Mouse (Mus musculus): Measurements from ENCODE around the gene Fam192a. TPM values are rescaled to one million over a fixed set of nuclear protein-coding genes. Genes with fewer than 3 reads are reported as not detected.

The Fam192a gene
- total and polyA plus RNA-seq, 3 experiments: 31.9 to 48.4 (median 37.2) TPM

GRCm38 (mm10) chr8:94571896-94572295, 29.9 kb downstream of the Fam192a start:
- peak; percentile 61 for DNase-seq

- no peak for DNase-seq
Measured at GRCm38 (mm10) chr8:94569419-94569818, 32.4 kb downstream of the Fam192a start.

DNA sequence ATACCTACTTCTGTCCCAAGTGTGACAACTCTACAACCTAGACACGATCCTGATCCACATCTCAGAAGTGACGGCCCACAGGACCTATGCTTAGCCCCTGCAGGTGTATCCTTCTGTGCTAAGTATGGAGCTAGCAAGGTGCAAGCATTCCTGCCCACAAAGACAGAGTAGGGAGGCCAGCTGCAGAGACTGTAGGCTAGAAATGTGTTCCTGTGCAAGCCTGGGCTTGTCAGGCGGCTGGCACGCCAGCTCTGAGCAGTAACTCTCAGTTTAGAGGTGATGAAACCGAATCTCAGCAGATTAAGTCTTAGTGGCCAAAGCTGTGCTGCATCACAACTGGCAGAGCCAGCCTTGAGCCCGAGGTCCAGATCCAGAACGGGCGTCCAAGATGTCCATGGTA, 33.7 kb downstream of the Fam192a start:
- no peak for DNase-seq

GRCm38 (mm10) chr8:94567159-94567849, 34.5 kb downstream of the Fam192a start:
- DNase-seq: no peak

- DNase-seq: no peak
Measured at GRCm38 (mm10) chr8:94566446-94567158, 35.2 kb downstream of the Fam192a start.

- no peak for DNase-seq
Measured at GRCm38 (mm10) chr8:94566033-94566432, 35.8 kb downstream of the Fam192a start.

GRCm38 (mm10) chr8:94564421-94564820, 37.4 kb downstream of the Fam192a start:
- peak; percentile 76 for DNase-seq

DNA sequence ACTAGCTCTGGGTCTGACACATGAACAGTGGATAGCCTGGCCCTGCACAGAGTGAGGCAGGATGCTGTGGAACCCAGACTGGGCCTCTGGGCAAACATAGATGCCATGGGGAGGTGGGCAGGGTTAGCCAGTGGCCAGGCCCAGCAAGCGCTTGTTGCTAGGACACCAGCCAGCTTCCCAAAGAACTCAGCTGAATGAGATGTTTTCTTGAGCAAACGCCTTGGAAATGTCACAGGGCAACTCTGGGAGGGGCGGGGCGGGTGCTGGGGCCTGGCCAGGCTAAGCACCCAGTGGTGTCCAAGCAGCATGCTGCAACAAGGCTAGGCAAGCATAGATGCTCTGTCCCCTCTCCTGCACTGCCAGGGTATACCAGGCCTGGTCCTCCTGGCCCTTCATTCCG, 40.5 kb downstream of the Fam192a start:
- no peak for DNase-seq

DNA sequence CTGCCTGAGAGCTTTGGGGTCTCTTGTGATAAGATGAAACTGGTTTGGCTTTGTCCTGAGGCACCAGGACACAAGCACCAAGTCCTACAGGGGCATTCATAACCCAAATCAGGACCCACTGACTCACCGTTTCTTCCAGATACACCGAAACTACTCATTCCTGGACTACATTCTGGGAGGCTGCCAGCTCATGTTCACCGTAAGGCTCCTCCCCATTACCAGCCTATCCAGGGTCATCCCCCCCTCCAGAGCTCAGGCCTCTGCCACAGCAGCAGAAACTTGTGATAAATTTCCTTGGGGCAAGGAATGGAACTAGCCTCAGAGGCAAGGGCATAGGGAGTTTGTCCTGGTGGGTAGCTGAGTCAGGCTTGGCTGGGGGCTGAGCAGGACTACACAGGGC, 44.5 kb downstream of the Fam192a start:
- peak; percentile 85 for DNase-seq

- DNase-seq: no peak
Measured at GRCm38 (mm10) chr8:94552696-94553095, 49.1 kb downstream of the Fam192a start.

DNA sequence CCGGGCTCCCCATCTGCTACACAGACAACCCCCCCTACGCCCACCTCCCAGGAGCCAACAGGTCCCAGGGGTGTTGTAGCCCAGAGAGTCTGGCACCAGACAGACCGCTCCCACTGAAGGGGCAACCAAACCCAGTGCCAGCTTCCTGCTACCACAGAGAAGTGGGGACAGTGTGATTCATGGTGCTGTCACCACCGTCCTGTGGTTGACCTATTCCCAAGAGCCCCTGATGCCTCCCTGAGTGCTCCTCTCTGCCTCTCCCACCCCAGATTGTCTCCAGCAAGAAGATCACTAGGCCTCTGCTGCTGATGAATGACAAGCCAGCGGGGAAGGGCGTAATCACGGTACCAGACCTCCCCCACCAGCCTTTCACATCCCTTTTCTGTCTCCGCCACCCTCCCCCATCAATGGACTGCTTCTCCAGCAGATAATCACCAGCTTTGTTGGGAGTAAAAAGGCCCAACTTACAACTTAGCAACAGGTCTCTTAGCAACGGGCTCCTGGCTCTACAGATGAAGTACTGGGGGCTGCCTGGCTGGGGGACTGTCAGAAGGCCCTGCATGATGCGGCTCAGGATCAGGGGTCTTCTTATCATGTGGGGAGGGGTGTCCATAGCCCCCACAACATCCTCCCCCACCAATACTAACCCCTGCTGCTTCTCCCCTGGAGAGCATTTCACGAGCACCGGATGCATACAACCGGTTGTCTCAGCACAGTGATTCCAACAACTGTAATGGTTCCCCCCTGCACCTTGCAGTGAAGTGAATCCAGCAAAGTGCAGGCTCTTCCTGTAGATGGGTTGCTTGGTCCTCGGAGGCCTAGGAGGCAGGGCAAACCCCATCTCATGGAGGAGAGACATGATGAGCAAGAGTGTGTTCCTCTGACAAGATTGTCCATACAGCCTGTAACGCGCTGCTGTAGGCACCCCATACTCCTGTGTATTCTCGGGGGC, 50.0 kb downstream of the Fam192a start:
- no peak for DNase-seq

GRCm38 (mm10) chr8:94549998-94550397, 51.8 kb downstream of the Fam192a start:
- peak; percentile 57 for DNase-seq

- no peak for DNase-seq
Measured at GRCm38 (mm10) chr8:94549482-94549881, 52.3 kb downstream of the Fam192a start.

GRCm38 (mm10) chr8:94549041-94549440, 52.8 kb downstream of the Fam192a start:
- DNase-seq: no peak

DNA sequence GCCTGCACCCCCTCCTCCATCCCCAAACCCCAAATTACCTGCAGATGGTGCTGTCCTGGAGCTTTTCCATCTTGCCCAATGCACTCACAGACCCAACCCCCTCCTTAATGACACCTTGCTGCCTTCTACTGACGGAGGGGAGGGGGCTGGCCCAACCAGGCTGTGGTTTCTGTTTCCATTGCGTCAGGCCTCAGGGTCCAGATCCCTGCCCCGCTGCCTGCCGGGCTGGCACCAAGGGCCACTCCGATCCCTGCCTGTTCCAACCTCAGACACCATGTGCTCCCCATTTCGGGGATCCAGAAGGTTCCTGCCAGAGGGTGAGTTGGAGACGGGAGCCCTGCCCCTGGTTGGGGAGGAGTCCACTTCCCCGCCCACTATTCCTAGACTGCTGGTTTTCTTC, 57.8 kb downstream of the Fam192a start:
- DNase-seq: no peak

GRCm38 (mm10) chr8:94540889-94541795, 60.7 kb downstream of the Fam192a start:
- no peak for DNase-seq

DNA sequence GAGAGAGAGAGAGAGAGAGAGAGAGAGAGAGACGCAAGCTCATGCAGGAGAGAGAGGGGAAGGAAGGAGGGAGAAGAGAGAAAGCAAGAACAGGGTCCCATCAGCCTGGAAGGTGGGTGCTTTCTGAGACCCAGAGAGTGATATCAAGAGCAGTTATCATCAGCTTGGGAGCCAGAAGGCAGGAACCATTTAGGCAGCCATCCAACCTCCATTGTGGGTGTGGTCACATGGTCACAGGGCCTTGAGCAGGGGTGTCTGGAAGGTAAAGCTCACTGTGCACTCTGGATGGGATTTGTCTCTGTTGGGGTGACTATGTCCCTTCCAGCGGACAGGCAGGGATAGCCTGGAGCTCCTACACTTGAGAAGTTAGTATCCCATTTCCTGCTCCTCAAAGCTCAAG, 61.8 kb downstream of the Fam192a start:
- DNase-seq: no peak

DNA sequence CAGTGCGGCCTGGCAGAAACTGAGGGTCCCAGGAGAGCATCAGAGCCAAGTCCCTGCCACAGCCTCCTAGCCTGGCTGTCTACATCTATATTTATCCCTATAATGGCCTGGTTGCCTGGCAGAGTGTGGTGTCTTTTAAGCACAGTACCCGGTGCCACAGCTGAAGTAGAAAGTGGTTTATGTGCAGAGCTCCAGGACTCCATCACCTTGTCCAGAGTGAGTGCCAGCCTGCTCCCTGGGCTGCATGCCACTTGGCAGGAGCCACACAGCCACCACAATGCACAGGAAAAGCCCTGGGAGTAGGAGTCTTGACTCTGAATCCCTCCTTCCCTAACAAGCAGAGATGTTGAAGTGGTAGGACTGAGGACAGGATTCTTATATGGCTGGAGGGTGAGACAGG, 64.3 kb downstream of the Fam192a start:
- DNase-seq: no peak

DNA sequence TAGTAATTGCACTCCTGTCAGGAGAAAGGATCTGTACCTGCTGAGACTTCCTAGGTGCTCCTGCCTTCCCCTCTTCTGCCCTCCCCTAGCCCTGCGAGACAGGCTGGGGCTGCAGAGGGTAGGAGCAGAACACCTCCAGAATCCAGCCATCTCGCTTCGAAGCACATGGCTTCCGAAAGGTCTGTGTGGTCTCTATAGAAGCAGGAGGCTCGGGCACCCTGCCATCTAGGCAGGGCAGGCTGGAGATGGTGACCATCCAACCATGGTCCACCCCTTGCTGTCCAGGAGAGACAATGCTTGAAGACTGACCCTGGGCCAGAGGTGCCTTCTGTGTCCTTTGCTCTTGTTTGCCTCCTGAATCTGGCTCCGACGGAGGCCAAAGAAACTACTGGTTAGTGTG, 66.2 kb downstream of the Fam192a start:
- no peak for DNase-seq

DNA sequence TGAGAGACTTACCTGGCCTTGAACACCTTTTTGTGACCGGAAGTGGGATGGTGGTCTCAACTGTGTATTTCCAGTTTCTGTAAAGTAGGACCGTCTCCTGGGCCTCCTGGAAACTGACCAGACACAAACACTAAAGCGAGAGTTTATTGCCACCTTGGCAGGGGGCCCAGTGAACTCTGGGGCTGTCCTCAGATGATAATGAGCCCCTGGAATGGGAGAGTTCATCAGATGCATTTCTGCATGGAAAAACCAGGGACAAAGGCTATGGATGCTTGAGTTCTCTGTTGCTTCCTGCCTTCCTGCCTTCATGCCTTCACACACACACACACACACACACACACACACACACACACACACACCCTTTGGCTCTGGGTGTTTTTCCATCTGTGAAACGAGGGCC, 67.2 kb downstream of the Fam192a start:
- peak; percentile 30 for DNase-seq

DNA sequence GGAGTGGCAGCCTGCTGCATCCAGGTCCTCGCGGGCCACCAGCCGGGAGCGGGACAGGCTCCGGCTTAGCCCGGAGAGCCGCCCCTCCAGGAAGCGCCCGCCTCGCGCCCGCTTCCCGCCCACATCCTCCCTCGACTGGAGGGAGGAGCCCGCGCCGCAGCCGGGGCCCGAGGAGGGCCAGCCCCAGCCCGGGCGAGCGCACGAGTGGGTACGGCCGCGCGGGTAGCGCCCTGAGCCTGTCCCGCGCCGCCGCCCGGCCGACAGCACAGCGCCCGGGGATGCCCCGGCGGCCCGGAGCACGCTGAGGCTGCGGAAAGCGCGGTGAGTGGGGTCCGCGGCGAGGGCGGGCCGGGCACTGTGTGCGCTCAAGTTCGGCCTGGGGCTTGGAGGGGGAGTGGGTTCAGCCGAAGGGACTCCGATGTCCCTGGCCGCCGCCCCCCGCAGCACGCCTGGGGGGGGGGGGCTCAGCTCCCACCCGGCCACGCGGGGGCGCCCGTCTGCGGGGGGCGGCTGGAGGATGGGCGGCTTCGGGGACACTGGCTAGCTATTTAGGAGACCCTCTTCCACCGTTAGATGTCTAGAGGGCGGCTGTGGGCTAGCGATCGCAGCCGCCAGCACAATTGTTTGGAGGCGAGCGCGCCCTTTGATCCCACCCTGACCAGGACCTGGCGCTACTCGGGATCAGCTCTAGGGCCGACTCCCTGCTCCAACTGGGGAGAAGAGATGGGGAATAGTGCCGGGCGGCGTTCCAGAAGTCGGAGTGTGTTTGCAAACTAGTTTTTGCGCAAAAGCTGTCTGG, 68.7 kb downstream of the Fam192a start, which contains the start of gene Cpne2:
Cpne2 (plus strand) TSS at position 118 of the 799 bp plus-strand sequence.
- DNase-seq: peak; percentile 91

All from adrenal gland, adult 2 months (tissue).